Mouse (Mus musculus) megakaryocyte progenitor cell, adult 5-6 weeks (primary cell): Measurements from ENCODE around the gene Utp18. TPM values are rescaled to one million over a fixed set of nuclear protein-coding genes. Genes with fewer than 3 reads are reported as not detected.
A peak's percentile ranks its signal among the peaks of the same experiment; 100 is the strongest.

ENCODE experiments used
- ATAC-seq: replicated peaks from 2 replicates; pipeline ENCODE4 v1.8.0; 2016; ENCODE audit warnings: mild to moderate bottlenecking, moderate TSS enrichment, inconsistent platforms; ENCODE audit not compliant: poor library complexity
- total RNA-seq, 2 experiments: library from RNA; stranded (forward) in 1 of 2; stranded (reverse) in 1 of 2; fragments of 157-497, 149-512 nt in 1 of 2; fragments of 200-1000 nt in 1 of 2; gene quantifications; 2 replicates each; pipeline versions ENCODE4 v1.2.3 to v1.2.4; 2015 to 2017

Gene Utp18
- total RNA-seq, 2 experiments from 2014 or later: 45.7 to 49.8 TPM

- no peak for ATAC-seq
Measured at GRCm38 (mm10) chr11:93829971-93830370, 55.6 kb downstream of the Utp18 start.

DNA sequence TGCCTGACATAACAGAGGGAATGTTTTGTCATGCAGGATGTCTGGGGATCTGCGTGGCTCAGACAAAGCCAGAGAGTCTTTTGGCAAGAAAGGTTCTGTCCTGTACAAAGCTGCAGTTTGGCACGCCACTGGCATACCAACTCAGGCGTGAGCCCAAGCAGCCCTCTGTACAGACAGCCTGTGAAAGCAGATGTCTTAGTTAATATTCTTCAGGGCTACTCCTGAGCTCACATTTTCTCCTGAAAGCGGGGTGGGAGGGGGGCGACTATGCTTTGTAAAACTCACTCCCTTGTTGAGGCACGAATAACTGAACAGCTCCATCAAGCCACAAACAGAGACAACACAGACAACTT lies 56.3 kb downstream of the Utp18 start:
- no peak for ATAC-seq

DNA sequence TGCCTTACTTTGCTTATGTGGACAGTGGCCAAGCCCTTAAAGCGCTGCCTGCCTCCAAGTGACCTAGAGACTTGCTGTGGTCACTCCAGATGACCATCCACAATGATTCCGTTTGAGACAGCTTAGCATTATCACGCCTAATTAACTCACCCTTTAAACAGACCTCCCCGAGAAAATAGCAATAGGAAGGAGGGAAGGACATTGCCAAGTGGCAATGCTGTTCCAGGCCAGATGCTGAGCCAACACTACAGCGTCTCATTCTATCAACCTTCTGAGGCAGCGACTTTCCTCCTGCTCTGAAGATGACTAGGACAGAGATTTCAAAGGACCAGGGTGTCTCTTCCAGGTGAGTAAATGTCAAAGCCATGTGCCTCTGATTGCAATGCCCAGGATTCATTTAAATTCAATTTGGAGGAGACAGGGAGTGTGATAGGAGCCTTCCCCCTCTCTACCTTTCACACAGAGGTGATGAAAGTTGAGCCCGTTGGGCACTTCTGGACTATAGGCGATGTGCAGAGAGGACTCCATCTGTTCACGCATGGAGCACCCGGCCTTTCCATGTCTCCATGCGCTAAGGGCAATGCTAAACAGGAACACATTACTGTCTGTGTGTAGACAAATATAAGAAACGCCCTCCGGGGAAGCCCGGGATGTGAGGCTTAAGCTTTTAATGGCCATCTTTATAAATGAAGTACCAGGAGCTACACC lies 56.8 kb downstream of the Utp18 start:
- no peak for ATAC-seq

DNA sequence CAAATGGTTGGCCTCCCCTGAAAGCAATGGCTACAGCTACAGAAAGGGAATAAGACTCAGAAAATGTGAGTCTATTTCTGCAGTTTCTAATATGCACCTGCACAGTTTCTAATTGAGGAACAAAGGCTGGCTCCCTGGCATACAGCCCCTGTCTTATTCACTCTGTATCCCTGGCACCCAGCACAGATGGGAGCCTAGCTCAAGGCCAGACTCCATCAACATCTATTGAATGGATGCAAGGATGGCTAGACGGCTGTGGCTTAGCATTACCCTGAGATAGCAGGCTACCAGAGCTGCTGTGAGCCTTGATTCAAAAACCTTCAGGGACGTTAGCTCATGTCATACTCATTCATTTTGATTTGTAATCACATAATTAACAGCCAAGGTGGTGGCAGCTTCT lies 63.3 kb downstream of the Utp18 start:
- ATAC-seq: no peak

- peak; percentile 99 for ATAC-seq
Measured at GRCm38 (mm10) chr11:93821533-93821932, 64.0 kb downstream of the Utp18 start.

DNA sequence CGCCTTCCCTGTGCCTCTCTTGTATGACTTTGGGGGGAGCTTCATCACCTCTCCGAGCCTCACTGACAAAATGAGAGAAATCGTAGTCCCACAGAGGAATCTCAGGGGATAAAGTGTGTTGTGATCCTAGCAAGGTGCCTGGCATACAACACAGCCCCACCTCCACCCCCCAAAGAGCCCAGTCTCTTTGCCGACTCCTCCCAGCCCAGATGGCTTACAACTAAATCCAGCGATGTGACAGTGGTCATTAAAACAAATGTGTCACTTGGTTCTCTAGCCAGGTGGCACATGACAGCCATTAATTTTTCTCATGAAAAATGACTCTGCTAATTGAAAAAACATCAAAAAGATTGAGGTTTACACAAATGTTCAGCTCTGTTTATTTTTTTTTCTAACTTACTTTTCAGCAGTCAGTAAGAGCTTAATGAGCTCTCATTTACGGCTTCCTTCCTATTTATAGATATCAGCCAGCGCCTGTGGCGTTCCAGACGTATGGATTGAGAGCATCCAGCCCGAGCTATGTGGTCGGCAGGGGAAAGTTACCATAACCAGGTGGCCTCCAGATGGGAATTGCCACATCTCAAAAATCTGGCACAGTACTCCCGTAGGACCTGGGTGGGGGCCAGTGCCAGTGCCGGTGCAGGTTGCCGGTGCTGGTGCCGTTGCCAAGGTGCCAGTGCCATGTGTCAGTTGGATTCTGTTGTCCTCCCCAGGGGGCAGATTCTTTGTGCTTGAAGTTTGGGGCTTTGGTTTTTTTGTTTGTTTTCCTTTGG lies 67.4 kb downstream of the Utp18 start:
- ATAC-seq: no peak

- ATAC-seq: no peak
Measured at GRCm38 (mm10) chr11:93812955-93813354, 72.6 kb downstream of the Utp18 start.

DNA sequence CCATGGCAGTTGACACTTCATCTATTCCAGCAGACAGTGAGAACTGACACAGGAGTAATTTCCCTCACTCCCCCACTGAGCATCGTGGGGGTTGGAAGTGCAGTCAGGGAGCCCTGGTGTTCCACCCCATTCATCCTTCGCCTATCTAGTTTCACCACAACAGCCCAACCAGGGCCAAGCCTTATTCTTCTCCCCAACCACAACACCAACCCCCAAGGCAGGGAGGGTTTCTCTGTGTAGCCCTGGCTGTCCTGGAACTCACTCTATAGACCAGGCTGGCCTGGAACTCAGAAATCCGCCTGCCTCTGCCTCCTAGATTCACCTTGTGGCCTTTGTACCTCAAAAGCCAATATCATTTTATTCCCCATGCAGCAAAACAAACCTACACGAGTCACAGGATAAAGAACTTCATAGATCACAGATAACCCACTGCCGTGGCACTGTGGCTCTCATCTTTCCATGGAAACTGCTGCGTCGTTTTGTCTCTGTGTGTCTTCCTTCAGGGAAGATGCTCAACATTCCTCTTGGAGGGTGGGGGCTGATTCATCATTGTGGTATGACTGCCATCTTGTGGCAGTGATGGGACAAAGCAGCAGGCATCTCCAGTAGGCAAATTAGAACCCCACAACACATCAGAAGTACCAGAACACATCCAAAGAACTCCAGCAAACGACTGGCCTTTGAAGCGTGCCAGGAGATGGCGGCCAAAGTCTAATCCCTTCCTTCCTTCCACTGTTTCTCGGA lies 73.3 kb downstream of the Utp18 start:
- peak; percentile 96 for ATAC-seq

Other genes with a start within 250 kb of the Utp18 start
- 56.6 and 60.9 TPM in 2 replicates for gene Mbtd1, start 86 bp upstream of the Utp18 start, total RNA-seq (2015)
- 23.8 and 38.2 TPM in 2 replicates for gene Mbtd1, start 86 bp upstream of the Utp18 start, total RNA-seq (2017)
- 539 and 573 TPM in 2 replicates for gene Nme2, start 70.5 kb upstream of the Utp18 start, total RNA-seq (2015)
- 216 and 275 TPM in 2 replicates for gene Nme2, start 70.5 kb upstream of the Utp18 start, total RNA-seq (2017)
- 43.7 and 97.0 TPM in 2 replicates for gene Gm20390, start 82.5 kb upstream of the Utp18 start, total RNA-seq (2015)
- gene Gm20390, start 82.5 kb upstream of the Utp18 start, total RNA-seq (2017): not detected in 2 replicates
- 198 and 211 TPM in 2 replicates for gene Nme1, start 82.8 kb upstream of the Utp18 start, total RNA-seq (2015)
- 202 and 219 TPM in 2 replicates for gene Nme1, start 82.8 kb upstream of the Utp18 start, total RNA-seq (2017)
- gene Spag9, start 110.3 kb upstream of the Utp18 start, total RNA-seq (2015): 33.6 and 34.0 TPM in 2 replicates
- gene Spag9, start 110.3 kb upstream of the Utp18 start, total RNA-seq (2017): 51.5 and 64.3 TPM in 2 replicates